Mouse (Mus musculus): ENCODE results near the gene Stard3nl.

- TF ChIP-seq CTCF (IDR thresholded peaks at IDR 0.05; ENCODE audit: insufficient read depth, low read length) (no peak), POLR2A (IDR thresholded peaks at IDR 0.05; ENCODE audit: borderline replicate concordance, extremely low read depth, low read depth, low read length) (no peak)
Measured at GRCm38 (mm10) chr13:19385226-19385625, 10.4 kb downstream of the Stard3nl start.

Measured in lung, adult 2 months (tissue).